Mouse (Mus musculus) heart, postnatal 0 days (tissue): ENCODE measurements around the gene Nlrc3.

Experiments used
- CTCF ChIP-seq: IDR thresholded peaks from 2 replicates; pipeline ENCODE4 v1.5.1; 2016; ENCODE audit warnings: antibody characterized with exemption, control low read depth, low read depth
- EP300 ChIP-seq: IDR thresholded peaks from 2 replicates; pipeline ENCODE4 v1.6.1; 2016; ENCODE audit warnings: antibody characterized with exemption, low read depth

DNA sequence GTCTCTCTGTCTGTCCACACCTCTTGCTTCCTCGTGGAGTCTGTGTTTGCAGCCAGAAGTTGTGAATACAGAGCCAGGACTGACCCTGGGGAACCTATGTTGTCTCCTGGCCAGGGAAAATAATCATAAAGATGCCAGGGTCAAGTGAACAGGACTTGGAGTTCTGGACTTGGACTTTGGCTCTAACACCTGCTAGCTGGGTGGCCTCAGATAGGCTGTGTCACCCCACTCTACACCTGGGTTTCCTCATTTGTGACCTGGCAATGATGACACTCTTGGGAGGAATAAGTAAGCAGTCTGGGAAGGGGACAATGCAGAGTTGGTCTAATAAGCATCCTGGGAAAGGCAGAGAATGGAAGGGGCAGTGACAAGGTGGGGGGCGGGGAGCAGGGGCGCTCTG, 10.9 kb downstream of the Nlrc3 start:
- TF ChIP-seq EP300 (no peak), CTCF (no peak)
